Mouse (Mus musculus) lung, embryonic 16.5 days (tissue): ENCODE data around the gene Gm21969. TPM values are rescaled to one million over a fixed set of nuclear protein-coding genes. Genes with fewer than 3 reads are reported as not detected.

Source experiments
- ATAC-seq: fragments of 200-750 bp; cut with Nextera tagmentation; 2 replicates; pipeline ENCODE4 v1.8.0; 2017; ENCODE audit warnings: low read depth, mild to moderate bottlenecking, moderate library complexity
- H3K27ac ChIP-seq: fragments of 300-500 bp; sonication (generic); 2 replicates; pipeline ENCODE4 v1.5.1; 2014; ENCODE audit warnings: mild to moderate bottlenecking, control low read depth, low read length
- H3K27me3 ChIP-seq: fragments of 300-500 bp; sonication (generic); 2 replicates; pipeline ENCODE4 v1.6.1; 2014; ENCODE audit warnings: low read depth, low read length, mixed read lengths; ENCODE audit not compliant: control insufficient read depth, insufficient read depth
- H3K36me3 ChIP-seq: fragments of 300-500 bp; sonication (generic); 2 replicates; pipeline ENCODE4 v1.6.1; 2014; ENCODE audit warnings: low read length; ENCODE audit not compliant: control insufficient read depth, insufficient read depth
- H3K4me1 ChIP-seq: fragments of 300-500 bp; sonication (generic); replicated peaks from 2 replicates; pipeline ENCODE4 v1.6.1; 2014; ENCODE audit warnings: low read length, mixed read lengths; ENCODE audit not compliant: control insufficient read depth, insufficient read depth
- H3K4me2 ChIP-seq: fragments of 300-500 bp; sonication (generic); 2 replicates; pipeline ENCODE4 v1.6.1; 2014; ENCODE audit warnings: low read depth, low read length, control low read depth
- H3K4me3 ChIP-seq: fragments of 300-500 bp; sonication (generic); 2 replicates; pipeline ENCODE4 v1.5.1; 2014; ENCODE audit warnings: mild to moderate bottlenecking, low read length, control low read depth
- H3K9ac ChIP-seq: fragments of 300-500 bp; sonication (generic); 2 replicates; pipeline ENCODE4 v1.6.1; 2014; ENCODE audit warnings: low read length, control low read depth
- H3K9me3 ChIP-seq: fragments of 300-500 bp; sonication (generic); 2 replicates; pipeline ENCODE4 v1.6.1; 2016; ENCODE audit warnings: low read length; ENCODE audit not compliant: control insufficient read depth
- WGBS: fragments of 180-500 bp; shearing (Covaris S2); extraction: QIAGEN DNeasy Blood & Tissue Kit; methylation state at CpG from one replicate; pipeline ENCODE4 v1.1.7; 2014; 5-methylcytosine and 5-hydroxymethylcytosine counted together
- polyA plus RNA-seq: library from polyadenylated mRNA; unstranded; fragments of >200 nt; fragmentation: Nextera tagmentation; extraction: Ambion mirVana; gene quantifications from 2 replicates; pipeline ENCODE4 v1.2.1, GENCODE M21; 2015

The Gm21969 gene
- polyA plus RNA-seq, 1 experiment from 2014 or later = 0.05 TPM

- H3K4me1 ChIP-seq = peaks cover 9% of the 10 kb centered on the region
- WGBS = 25% methylated on average over 7 of the region's 7 CpGs
- H3K36me3 ChIP-seq = no peaks in the 10 kb centered on the region
- no peak overlapping the region for H3K9ac ChIP-seq
- H3K9me3 ChIP-seq = no peaks in the 10 kb centered on the region
- H3K27me3 ChIP-seq = no peaks in the 10 kb centered on the region
- no peak overlapping the region for H3K4me3 ChIP-seq
- H3K27ac ChIP-seq = no peak overlapping the region
- H3K4me2 ChIP-seq = no peak overlapping the region
- ATAC-seq = no peak
Observed at GRCm38 (mm10) chr4:139636373-139636772, 33.4 kb downstream of the Gm21969 start.

GRCm38 (mm10) chr4:139637847-139638246 lies 34.9 kb downstream of the Gm21969 start:
- no peaks in the 10 kb centered on the region for H3K9me3 ChIP-seq
- no peak overlapping the region for H3K4me2 ChIP-seq
- H3K4me1 ChIP-seq = peaks cover 11% of the 10 kb centered on the region
- H3K4me3 ChIP-seq = no peak overlapping the region
- no peaks in the 10 kb centered on the region; the same call in 1 of the 2 replicates for H3K27me3 ChIP-seq
- 84% methylated on average over 9 of the region's 9 CpGs for WGBS
- H3K9ac ChIP-seq = no peak overlapping the region
- no peak for ATAC-seq
- H3K36me3 ChIP-seq = no peaks in the 10 kb centered on the region
- H3K27ac ChIP-seq = no peak overlapping the region

GRCm38 (mm10) chr4:139638356-139638755 lies 35.4 kb downstream of the Gm21969 start:
- Histone ChIP-seq H3K36me3 (no peaks in the 10 kb centered on the region), H3K4me1 (peaks cover 11% of the 10 kb centered on the region), H3K4me3 (no peak overlapping the region), H3K9ac (no peak overlapping the region), H3K27me3 (no peaks in the 10 kb centered on the region; the same call in 1 of the 2 replicates), H3K4me2 (no peak overlapping the region), H3K27ac (no peak overlapping the region), H3K9me3 (no peaks in the 10 kb centered on the region)
- 93% methylated on average over 16 of the region's 16 CpGs for WGBS
- no peak for ATAC-seq

- Histone ChIP-seq H3K27ac (no peak overlapping the region), H3K36me3 (no peaks in the 10 kb centered on the region; the same call in 1 of the 2 replicates), H3K9me3 (no peaks in the 10 kb centered on the region), H3K4me1 (peaks cover 11% of the 10 kb centered on the region), H3K9ac (no peak overlapping the region), H3K27me3 (no peaks in the 10 kb centered on the region; the same call in 1 of the 2 replicates), H3K4me2 (no peak overlapping the region), H3K4me3 (no peak overlapping the region)
- ATAC-seq = no peak
- WGBS = 73% methylated on average over 12 of the region's 12 CpGs
Observed at GRCm38 (mm10) chr4:139639801-139640200, 36.8 kb downstream of the Gm21969 start.

GRCm38 (mm10) chr4:139640333-139640732 lies 37.3 kb downstream of the Gm21969 start:
- no peaks in the 10 kb centered on the region; the same call in 1 of the 2 replicates for H3K27me3 ChIP-seq
- no peak overlapping the region for H3K4me3 ChIP-seq
- peaks cover 11% of the 10 kb centered on the region for H3K4me1 ChIP-seq
- H3K9me3 ChIP-seq = no peaks in the 10 kb centered on the region
- 68% methylated on average over 12 of the region's 12 CpGs for WGBS
- H3K36me3 ChIP-seq = no peaks in the 10 kb centered on the region; the same call in 1 of the 2 replicates
- H3K27ac ChIP-seq = no peak overlapping the region
- H3K4me2 ChIP-seq = no peak overlapping the region
- ATAC-seq = no peak
- no peak overlapping the region for H3K9ac ChIP-seq

GRCm38 (mm10) chr4:139640775-139641174 lies 37.8 kb downstream of the Gm21969 start:
- H3K27me3 ChIP-seq = no peaks in the 10 kb centered on the region; the same call in 1 of the 2 replicates
- H3K4me2 ChIP-seq = no peak overlapping the region
- WGBS = 41% methylated on average over 5 of the region's 6 CpGs
- no peaks in the 10 kb centered on the region; the same call in 1 of the 2 replicates for H3K36me3 ChIP-seq
- ATAC-seq = no peak
- no peaks in the 10 kb centered on the region for H3K9me3 ChIP-seq
- no peak overlapping the region for H3K4me3 ChIP-seq
- peaks cover 11% of the 10 kb centered on the region for H3K4me1 ChIP-seq
- no peak overlapping the region for H3K9ac ChIP-seq
- no peak overlapping the region for H3K27ac ChIP-seq

GRCm38 (mm10) chr4:139641829-139642425 lies 38.9 kb downstream of the Gm21969 start:
- Histone ChIP-seq H3K4me2 (peak overlapping the region; percentile 70), H3K9me3 (no peaks in the 10 kb centered on the region), H3K36me3 (peaks cover 5% of the 10 kb centered on the region; the same call in 1 of the 2 replicates), H3K4me1 (peaks cover 11% of the 10 kb centered on the region), H3K27me3 (no peaks in the 10 kb centered on the region; the same call in 1 of the 2 replicates), H3K4me3 (peak overlapping the region; percentile 35), H3K9ac (peak overlapping the region; percentile 44), H3K27ac (peak overlapping the region; percentile 43; the same call in 1 of the 2 replicates)
- 3% methylated on average over 29 of the region's 30 CpGs for WGBS
- ATAC-seq = peak; percentile 67

GRCm38 (mm10) chr4:139643972-139644371 lies 41.0 kb downstream of the Gm21969 start:
- no peak for ATAC-seq

GRCm38 (mm10) chr4:139646916-139647315 lies 43.9 kb downstream of the Gm21969 start:
- Histone ChIP-seq H3K4me2 (no peak overlapping the region), H3K27ac (no peak overlapping the region), H3K27me3 (no peaks in the 10 kb centered on the region; the same call in 1 of the 2 replicates), H3K36me3 (peaks cover 12% of the 10 kb centered on the region), H3K9ac (no peak overlapping the region), H3K9me3 (no peaks in the 10 kb centered on the region), H3K4me1 (peaks cover 5% of the 10 kb centered on the region), H3K4me3 (no peak overlapping the region)
- no peak for ATAC-seq
- WGBS = 81% methylated on average over 7 of the region's 7 CpGs

More at GRCm38 (mm10) chr4:139643972-139644371, 41.0 kb downstream of the Gm21969 start:
- no peak overlapping the region for H3K27ac ChIP-seq
- no peak overlapping the region for H3K4me2 ChIP-seq
- H3K27me3 ChIP-seq = no peaks in the 10 kb centered on the region; the same call in 1 of the 2 replicates
- no peak overlapping the region for H3K4me3 ChIP-seq
- H3K9me3 ChIP-seq = no peaks in the 10 kb centered on the region
- peaks cover 11% of the 10 kb centered on the region for H3K4me1 ChIP-seq
- peaks cover 12% of the 10 kb centered on the region for H3K36me3 ChIP-seq
- no peak overlapping the region for H3K9ac ChIP-seq
- 13% methylated on average over 9 of the region's 9 CpGs for WGBS
